Mouse (Mus musculus): ENCODE measurements around the gene Prss42. TPM values are rescaled to one million over a fixed set of nuclear protein-coding genes. Genes with fewer than 3 reads are reported as not detected.
A peak's percentile ranks its signal among the peaks of the same experiment; 100 is the strongest.
"Not testable (repeated sequence)": the region's sequence is repeated elsewhere in the genome, so short reads cannot be mapped to it uniquely, and the experiment has no call there.

The Prss42 gene
- polyA plus RNA-seq, 1 experiment = not detected

DNA sequence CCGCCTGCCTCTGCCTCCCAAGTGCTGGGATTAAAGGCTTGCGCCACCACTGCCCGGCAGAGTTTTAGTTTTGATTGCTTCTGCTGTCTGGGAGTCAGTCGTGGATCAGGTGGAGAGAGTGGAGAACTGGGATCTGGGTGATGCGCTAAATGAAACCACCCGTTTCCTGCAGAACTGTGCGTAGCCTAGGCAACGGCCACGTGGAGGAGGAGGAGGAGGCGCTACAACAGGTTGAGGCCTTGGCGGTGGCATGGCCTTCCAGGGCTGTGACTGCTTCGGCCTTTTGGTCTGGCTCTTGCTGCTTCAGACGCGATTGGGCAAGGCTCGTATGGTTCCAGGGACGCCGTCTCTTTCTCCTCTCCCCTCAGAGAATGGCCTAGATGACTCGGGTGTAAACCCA lies 15.8 kb downstream of the Prss42 start, which contains the start of gene Prss44:
TSS of gene Prss44 (plus strand) at position 206 of the 400 bp plus-strand sequence.
- no peaks in the 10 kb centered on the region for H3K4me1 ChIP-seq (ENCODE audit: control insufficient read depth, insufficient read depth, insufficient read length)
- 72% methylated on average over 18 of the region's 18 CpGs for WGBS
- TF ChIP-seq CTCF (IDR thresholded peaks at IDR 0.05; ENCODE audit: extremely low read depth, insufficient read depth, insufficient read length, insufficient replicate concordance) (no peak), POLR2A (IDR thresholded peaks at IDR 0.05; ENCODE audit: low read depth, low read length) (no peak)
- DNase-seq (ENCODE audit: low read depth in 1 of 2, low spot score in 2 of 2) = no peak
- H3K4me3 ChIP-seq (ENCODE audit: extremely low read depth, insufficient read depth, insufficient read length) = no peak within 1 kb of the TSS
- no peaks in the 10 kb centered on the region for H3K36me3 ChIP-seq (ENCODE audit: control insufficient read depth, insufficient read depth, low read length)
- H3K27me3 ChIP-seq (ENCODE audit: control insufficient read depth, insufficient read depth, low read length) = no peaks in the 10 kb centered on the region
- no peak within 1 kb of the TSS for H3K27ac ChIP-seq (ENCODE audit: insufficient read depth, low read length)

GRCm38 (mm10) chr9:110820546-110820945 lies 22.6 kb downstream of the Prss42 start:
- H3K27ac ChIP-seq (ENCODE audit: insufficient read depth, low read length); DNase-seq (ENCODE audit: low read depth in 1 of 2, low spot score in 2 of 2); H3K4me1 ChIP-seq (ENCODE audit: control insufficient read depth, insufficient read depth, insufficient read length); H3K27me3 ChIP-seq (ENCODE audit: control insufficient read depth, insufficient read depth, low read length); H3K36me3 ChIP-seq (ENCODE audit: control insufficient read depth, insufficient read depth, low read length); H3K4me3 ChIP-seq (ENCODE audit: extremely low read depth, insufficient read depth, insufficient read length): not testable (repeated sequence)

DNA sequence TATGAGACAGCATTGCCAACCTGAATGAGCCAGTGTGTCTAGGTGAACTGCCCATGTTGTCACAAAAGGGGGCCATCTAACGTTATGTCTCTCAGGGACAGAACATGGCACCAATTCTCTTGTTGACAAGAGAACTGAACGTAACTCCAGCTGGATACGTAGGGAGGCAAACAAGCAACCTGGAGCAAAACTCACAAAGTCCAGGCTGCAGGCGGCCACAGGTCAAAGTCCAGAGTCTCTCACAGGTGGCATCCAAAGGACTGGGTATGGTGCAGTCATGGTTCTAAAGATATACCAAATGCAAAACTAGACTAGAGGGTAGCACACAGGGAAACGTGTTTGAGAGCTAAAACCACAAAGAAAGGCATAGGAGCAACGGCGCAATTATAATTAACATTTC lies 23.5 kb downstream of the Prss42 start:
- no peak for DNase-seq (ENCODE audit: low read depth in 1 of 2, low spot score in 2 of 2)
- H3K36me3 ChIP-seq (ENCODE audit: control insufficient read depth, insufficient read depth, low read length) = no peaks in the 10 kb centered on the region
- TF ChIP-seq CTCF (IDR thresholded peaks at IDR 0.05; ENCODE audit: extremely low read depth, insufficient read depth, insufficient read length, insufficient replicate concordance) (no peak), POLR2A (IDR thresholded peaks at IDR 0.05; ENCODE audit: low read depth, low read length) (no peak)
- H3K27me3 ChIP-seq (ENCODE audit: control insufficient read depth, insufficient read depth, low read length) = no peaks in the 10 kb centered on the region
- WGBS = 90% methylated on average over 7 of the region's 7 CpGs
- no peak overlapping the region for H3K27ac ChIP-seq (ENCODE audit: insufficient read depth, low read length)
- no peak overlapping the region for H3K4me3 ChIP-seq (ENCODE audit: extremely low read depth, insufficient read depth, insufficient read length)
- H3K4me1 ChIP-seq (ENCODE audit: control insufficient read depth, insufficient read depth, insufficient read length) = no peaks in the 10 kb centered on the region

DNA sequence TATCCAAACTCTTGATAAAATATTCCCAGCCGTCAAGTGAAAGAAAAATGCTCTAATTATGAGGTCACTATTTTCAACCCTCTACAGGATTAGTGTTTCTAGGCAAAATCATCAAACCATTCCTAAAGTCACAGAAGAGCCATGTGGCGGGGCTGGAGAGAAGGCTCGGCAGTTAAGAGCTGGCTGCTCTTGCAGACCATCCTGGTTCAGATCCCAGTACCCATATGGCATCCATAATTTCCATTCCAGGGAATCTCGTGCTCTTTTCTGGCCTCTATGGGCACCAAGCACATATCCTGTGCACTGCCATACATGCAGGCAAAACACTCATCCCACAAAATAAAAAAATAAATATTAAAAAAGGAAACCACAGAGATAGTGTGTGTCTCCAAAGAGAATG lies 27.5 kb downstream of the Prss42 start:
- H3K4me1 ChIP-seq (ENCODE audit: control insufficient read depth, insufficient read depth, insufficient read length) = no peaks in the 10 kb centered on the region
- DNase-seq (ENCODE audit: low read depth in 1 of 2, low spot score in 2 of 2) = no peak
- H3K27me3 ChIP-seq (ENCODE audit: control insufficient read depth, insufficient read depth, low read length) = no peaks in the 10 kb centered on the region
- no peak overlapping the region for H3K4me3 ChIP-seq (ENCODE audit: extremely low read depth, insufficient read depth, insufficient read length)
- WGBS = 68% methylated on average over 4 of the region's 4 CpGs
- H3K27ac ChIP-seq (ENCODE audit: insufficient read depth, low read length) = no peak overlapping the region
- TF ChIP-seq POLR2A (IDR thresholded peaks at IDR 0.05; ENCODE audit: low read depth, low read length) (no peak), CTCF (IDR thresholded peaks at IDR 0.05; ENCODE audit: extremely low read depth, insufficient read depth, insufficient read length, insufficient replicate concordance) (no peak)
- no peaks in the 10 kb centered on the region for H3K36me3 ChIP-seq (ENCODE audit: control insufficient read depth, insufficient read depth, low read length)

GRCm38 (mm10) chr9:110825832-110826231 lies 27.9 kb downstream of the Prss42 start:
- WGBS = 14% methylated on average over 7 of the region's 7 CpGs
- Histone ChIP-seq H3K4me1 (ENCODE audit: control insufficient read depth, insufficient read depth, insufficient read length) (no peaks in the 10 kb centered on the region), H3K4me3 (ENCODE audit: extremely low read depth, insufficient read depth, insufficient read length) (no peak overlapping the region), H3K27me3 (ENCODE audit: control insufficient read depth, insufficient read depth, low read length) (no peaks in the 10 kb centered on the region), H3K27ac (ENCODE audit: insufficient read depth, low read length) (no peak overlapping the region), H3K36me3 (ENCODE audit: control insufficient read depth, insufficient read depth, low read length) (no peaks in the 10 kb centered on the region)
- DNase-seq (ENCODE audit: low read depth in 1 of 2, low spot score in 2 of 2) = peak in 1 of 2 experiments; percentile 5
- TF ChIP-seq POLR2A (IDR thresholded peaks at IDR 0.05; ENCODE audit: low read depth, low read length) (no peak), CTCF (IDR thresholded peaks at IDR 0.05; ENCODE audit: extremely low read depth, insufficient read depth, insufficient read length, insufficient replicate concordance) (no peak)

DNA sequence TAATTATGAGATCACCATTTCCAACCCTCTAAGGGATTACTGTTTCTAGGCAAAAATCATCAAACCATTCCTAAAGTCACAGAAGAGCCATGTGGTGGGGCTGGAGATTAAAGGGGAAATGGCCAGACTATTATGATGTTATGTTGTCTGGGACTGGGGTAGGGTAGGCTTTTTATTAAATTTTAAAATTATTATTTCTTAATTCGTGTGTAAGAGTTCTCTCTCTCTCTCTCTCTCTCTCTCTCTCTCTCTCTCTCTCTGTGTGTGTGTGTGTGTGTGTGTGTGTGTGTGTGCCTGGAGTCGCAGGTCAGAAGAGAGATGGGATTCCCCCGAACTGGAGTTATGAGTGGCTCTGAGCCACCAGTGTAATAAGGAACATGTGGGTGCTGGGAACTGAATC lies 28.4 kb downstream of the Prss42 start, which contains the start of gene Prss43:
TSS of gene Prss43 (plus strand) at position 301 of the 400 bp plus-strand sequence.
- Histone ChIP-seq H3K4me3 (ENCODE audit: extremely low read depth, insufficient read depth, insufficient read length) (no peak within 1 kb of the TSS), H3K4me1 (ENCODE audit: control insufficient read depth, insufficient read depth, insufficient read length) (no peaks in the 10 kb centered on the region), H3K27me3 (ENCODE audit: control insufficient read depth, insufficient read depth, low read length) (no peaks in the 10 kb centered on the region), H3K27ac (ENCODE audit: insufficient read depth, low read length) (no peak within 1 kb of the TSS), H3K36me3 (ENCODE audit: control insufficient read depth, insufficient read depth, low read length) (no peaks in the 10 kb centered on the region)
- TF ChIP-seq CTCF (IDR thresholded peaks at IDR 0.05; ENCODE audit: extremely low read depth, insufficient read depth, insufficient read length, insufficient replicate concordance) (no peak), POLR2A (IDR thresholded peaks at IDR 0.05; ENCODE audit: low read depth, low read length) (no peak)
- no peak for DNase-seq (ENCODE audit: low read depth in 1 of 2, low spot score in 2 of 2)
- 70% methylated on average over 3 of the region's 3 CpGs for WGBS

DNA sequence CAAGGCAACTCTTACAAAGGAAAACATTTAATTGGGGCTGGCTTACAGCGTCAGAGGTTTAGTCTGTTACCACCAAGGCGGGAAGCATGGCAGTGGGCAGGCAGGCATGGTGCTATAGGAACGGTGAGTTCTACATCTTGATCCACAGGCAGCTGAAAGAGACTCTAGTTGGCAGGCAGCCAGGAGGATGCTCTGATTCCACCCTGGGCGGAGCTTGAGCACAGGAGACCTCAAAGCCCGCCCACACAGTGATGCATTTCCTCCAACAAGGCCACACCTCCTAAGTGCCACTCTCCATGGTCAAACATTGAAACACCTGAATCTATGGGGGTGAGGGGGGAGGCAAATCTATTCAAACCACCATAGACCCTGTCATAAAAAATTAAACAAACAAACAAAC lies 35.1 kb downstream of the Prss42 start:
- no peak for DNase-seq (ENCODE audit: low read depth in 1 of 2, low spot score in 2 of 2)
- Histone ChIP-seq H3K4me1 (ENCODE audit: control insufficient read depth, insufficient read depth, insufficient read length) (no peaks in the 10 kb centered on the region), H3K4me3 (ENCODE audit: extremely low read depth, insufficient read depth, insufficient read length) (no peak overlapping the region), H3K27me3 (ENCODE audit: control insufficient read depth, insufficient read depth, low read length) (no peaks in the 10 kb centered on the region), H3K27ac (ENCODE audit: insufficient read depth, low read length) (no peak overlapping the region), H3K36me3 (ENCODE audit: control insufficient read depth, insufficient read depth, low read length) (no peaks in the 10 kb centered on the region)
- TF ChIP-seq CTCF (IDR thresholded peaks at IDR 0.05; ENCODE audit: extremely low read depth, insufficient read depth, insufficient read length, insufficient replicate concordance) (no peak), POLR2A (IDR thresholded peaks at IDR 0.05; ENCODE audit: low read depth, low read length) (no peak)
- WGBS = 76% methylated on average over 5 of the region's 5 CpGs

Data from spleen, adult 2 months (tissue).